Mouse (Mus musculus) MEL (cell line): ENCODE data around the gene Wdr72.

Experiments
- POLR2A ChIP-seq, 2 experiments: IDR thresholded peaks; 2 replicates each; pipeline ENCODE4 v1.6.1; 2011 to 2012; ENCODE audit warnings: low read length in 2 of 2, mild to moderate bottlenecking in 2 of 2, control low read depth in 1 of 2, improper control_type of control experiment in 1 of 2, low read depth in 1 of 2, moderate library complexity in 1 of 2; ENCODE audit not compliant: control insufficient read depth in 1 of 2, insufficient read depth in 1 of 2, poor library complexity in 1 of 2
- SMC3 ChIP-seq: IDR thresholded peaks from 2 replicates; pipeline ENCODE4 v1.6.1; 2011; ENCODE audit warnings: low read depth, low read length, improper control_type of control experiment

DNA sequence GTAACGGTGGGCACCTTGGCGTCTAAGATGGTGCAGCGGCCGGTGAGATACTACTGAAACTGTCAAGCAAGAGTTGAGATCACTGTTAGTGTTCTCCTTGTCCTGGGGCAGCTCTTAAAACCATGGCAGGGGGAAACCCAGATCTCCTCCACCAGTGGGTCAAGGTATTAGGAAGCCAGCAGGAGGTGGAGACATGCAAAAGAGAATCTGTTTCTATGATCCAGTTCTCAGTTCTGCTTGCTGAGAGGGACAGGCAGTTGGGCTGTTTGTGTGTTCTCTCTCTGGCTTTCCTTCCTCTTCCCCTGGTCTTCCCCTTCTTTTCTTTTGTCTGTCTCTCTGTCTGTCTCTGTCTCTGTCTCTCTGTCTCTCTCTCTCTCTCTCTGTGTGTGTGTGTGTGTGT lies 35.0 kb downstream of the Wdr72 start:
- TF ChIP-seq POLR2A (IDR thresholded peaks at IDR 0.05; ENCODE audit: control insufficient read depth in 1 of 2, insufficient read depth in 1 of 2, low read depth in 1 of 2, low read length in 2 of 2, poor library complexity in 1 of 2) (no peak), SMC3 (no peak)
